Mouse (Mus musculus) c-Kit-positive CD71-positive TER-119-positive erythroid progenitor cells, embryonic 14.5 days (primary cell): ENCODE results near the gene Abca17.

ENCODE experiments used
- DNase-seq: peaks from one replicate; pipeline ENCODE4 v3.0.0-alpha.2; 2013; ENCODE audit warnings: low spot score

Gene Abca17

DNA sequence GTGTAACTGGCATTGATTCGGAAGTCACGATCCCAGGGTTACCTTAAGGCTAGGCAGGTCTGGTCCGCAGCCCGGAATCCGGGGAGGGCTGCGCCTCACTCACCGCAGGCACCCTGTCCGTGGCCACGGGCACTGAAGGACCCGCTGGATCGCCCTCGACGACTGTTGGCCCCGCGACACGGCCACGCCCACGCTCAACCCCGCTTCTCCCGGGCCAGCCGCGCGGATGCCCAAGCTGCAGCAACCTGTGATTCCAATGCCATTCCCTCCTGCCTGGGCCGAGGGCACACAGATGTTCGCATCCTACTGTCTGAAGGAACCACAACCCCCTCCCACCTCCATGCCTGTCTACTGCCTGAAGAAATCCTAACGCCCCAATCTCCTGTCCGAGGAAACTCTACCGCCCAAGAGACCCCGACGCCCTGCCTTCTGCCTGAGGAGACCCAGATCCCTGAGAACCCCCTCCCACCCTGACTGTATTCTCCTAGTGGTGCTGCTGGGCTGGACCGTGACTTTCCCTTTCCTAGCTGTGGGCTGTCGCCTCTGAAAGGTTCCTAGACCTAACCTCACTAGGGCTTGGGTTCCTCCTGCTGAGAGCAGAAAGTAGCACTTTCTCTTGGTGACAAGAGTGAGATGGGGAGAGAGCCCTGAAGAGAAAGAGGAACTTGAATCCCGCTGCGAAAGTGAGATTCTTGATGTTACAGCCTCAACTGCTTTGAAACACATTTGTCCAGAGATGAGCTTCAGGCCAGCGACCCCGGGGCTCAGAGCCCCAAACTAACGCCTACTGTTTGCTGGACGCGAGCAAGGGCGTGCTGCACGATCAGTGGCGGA, at the start of gene Abca17:
TSS of gene Abca17 (minus strand) at position 143 of the 834 bp plus-strand sequence.
- DNase-seq, result no peak

DNA sequence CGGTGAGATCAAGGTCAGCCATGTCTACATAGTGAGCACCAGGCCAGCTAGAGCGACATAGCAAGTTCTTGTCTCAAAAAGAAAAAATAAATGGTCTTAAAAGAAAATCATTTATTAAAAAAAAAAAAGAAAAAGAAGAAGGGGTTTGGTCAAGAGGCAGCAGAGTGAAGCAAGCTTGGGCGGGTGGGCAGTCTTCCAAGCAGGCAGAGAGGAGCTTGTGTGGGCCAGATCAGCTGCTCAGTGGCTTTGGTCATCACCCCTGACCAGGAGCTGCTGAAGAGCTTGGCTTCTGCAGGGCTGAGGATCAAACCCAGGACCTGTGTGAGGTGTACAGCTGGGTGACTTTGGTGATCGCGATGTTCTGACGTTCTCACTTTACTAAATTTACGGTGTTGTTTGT, 43.6 kb upstream of the Abca17 start:
- no peak for DNase-seq

DNA sequence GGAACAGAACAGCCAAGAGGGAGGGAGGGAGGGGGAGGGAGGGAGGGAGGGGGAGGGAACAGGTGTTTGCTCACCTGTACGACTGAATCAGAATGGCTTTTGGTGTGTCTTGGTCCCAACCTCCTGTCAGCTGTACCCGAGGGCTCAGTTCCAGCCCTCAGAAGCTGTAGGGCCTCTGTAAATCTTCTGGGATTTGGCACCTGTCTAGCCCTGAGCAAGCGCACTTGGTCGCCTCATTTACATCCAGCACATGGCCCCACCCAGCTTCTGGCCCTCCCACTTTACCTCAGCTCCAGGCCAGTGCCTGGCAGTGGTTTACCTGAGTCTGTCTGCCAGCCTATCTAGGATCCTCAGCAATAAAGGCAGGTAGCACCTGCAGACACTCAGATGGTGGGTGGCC, 42.7 kb upstream of the Abca17 start:
- no peak for DNase-seq

DNA sequence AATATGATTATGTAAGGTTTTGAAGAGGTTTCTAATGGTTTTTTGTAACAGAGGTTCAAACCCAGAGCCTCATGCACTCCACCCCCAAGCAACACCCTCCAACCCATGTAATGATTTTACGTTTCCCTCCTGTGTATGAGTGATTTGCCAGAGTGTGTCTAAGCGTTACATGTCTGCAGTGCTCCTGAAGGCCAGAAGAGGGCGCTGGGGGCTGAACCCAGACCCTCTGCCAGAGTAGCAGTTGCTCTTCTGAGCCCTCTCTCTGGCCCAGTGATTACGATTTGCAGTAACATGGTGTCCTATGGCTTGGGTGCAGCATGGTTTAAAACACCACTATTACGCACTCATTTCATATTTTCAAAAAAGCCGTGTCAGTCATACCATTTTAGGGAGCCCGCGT, 40.3 kb upstream of the Abca17 start:
- DNase-seq, result no peak

DNA sequence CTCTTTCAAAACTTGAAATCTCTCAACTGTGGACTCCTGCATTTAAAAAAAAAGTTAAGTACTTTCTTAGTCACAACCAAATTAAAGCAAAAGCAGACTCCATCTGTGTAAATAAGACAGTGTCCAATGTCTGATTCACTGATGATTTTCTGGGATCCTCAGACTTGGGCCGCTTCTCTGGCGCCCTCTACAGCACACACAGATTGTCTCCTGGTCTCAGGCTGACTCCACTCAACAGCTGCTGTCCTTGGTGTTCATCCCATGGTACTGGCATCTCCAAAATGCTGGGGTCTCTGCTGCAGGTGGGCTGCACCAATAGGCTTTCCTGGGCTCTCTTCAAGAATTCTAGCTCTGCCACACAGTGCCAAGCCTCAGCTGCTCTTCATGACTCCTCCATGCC, 39.0 kb upstream of the Abca17 start:
- no peak for DNase-seq

DNA sequence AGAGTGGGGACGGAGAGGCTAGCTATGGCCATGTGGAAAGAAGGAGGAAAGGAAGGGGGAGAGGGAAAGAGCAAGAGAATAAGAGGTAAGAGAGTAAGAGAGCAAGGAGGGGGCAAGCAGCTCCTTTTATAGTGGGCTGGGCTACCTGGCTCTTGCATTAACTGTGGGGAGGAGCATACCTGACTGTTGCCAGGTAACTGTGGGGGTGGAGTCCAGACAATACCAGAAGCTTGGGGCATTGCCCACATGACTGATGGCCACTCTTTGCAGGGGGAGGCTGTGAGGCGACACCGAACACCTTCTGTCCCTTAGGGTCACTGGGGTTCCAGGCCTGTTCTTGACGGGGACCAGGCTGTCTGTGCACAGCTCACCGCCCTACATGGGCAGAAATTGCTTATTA, 37.8 kb upstream of the Abca17 start:
- no peak for DNase-seq

DNA sequence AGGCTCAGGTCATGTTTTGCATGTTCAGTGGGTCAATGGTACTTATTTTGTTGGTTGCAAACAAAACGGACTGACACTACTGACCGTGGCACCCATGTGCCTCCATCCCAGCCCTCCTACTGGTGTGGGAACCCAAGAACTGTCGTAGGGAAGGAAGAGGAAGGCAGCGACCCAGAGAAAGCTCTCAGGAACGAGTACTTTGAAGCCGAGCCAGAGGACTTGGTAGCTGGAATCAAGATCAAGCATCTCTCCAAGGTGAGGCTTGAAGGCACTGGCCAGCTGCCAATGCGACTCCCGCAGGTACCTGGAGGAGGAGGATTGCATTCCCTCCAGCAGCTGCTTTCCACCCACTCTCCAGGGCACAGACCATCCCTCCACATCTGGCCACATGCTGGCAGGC, 32.9 kb upstream of the Abca17 start:
- DNase-seq, result no peak

DNA sequence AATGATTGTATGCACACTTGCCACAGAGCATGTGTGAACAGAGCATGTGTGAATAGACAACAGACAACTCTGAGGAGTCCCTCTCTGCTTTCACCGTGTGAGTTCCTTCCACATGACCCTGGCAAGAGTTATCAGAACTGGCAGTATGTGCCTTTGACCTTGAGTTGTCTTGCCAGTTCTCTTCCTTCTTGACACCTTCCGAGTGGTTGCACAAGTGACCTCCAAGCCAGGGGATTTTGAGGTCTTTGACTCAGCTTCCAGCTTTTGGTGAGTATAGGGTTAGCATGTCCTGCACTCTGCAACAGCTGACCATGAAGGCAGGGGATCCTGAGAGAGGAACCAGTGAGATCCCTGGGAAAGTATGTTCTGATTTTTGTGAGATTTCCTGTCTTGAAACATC, 27.6 kb upstream of the Abca17 start:
- DNase-seq, result no peak

DNA sequence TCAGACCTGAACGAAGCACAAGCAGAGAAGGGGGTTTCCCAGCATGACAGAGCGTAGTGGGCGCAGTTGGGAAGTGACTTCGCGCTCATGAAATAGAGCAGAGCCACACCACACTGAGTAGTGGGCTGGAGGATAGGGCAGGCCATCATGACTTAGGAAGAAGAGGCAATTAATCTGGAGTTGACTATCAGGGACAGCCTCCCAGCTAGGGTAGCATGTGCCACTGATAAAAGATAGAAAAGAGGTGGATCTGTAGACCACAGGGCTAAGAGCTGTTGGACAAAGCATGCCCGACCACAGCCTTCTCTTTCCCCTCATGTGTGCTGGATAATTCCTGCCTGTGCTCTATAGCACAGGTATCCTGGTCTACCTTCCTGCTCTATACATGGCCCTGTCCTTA, 25.0 kb upstream of the Abca17 start:
- DNase-seq, result no peak

DNA sequence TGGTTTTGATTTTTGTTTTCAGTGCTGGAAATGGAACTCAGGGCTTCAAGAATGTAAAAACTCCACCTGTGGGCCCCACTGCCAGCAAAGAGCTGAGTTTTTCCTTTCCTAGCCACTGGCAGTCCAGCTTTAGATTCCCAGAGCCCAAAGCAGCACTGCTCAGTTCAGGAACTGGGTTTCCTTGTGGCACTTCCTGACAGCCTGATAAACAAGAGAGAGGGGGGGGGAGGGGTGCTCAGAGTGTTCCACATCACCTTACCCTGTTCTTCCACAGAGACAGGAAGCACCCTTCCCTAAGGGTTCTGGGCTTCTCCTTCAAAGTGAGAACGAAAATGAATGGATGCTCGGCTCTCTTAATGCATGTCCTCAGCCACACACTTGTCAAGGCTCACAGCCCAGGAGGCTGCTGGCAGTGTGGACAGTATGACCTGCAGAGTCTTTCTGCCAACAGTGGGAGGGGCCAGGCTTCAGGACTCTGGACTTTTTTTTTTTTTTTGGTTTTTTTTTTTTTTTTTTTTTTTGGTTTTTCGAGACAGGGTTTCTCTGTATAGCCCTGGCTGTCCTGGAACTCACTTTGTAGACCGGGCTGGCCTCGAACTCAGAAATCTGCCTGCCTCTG, 24.3 kb upstream of the Abca17 start:
- DNase-seq, result no peak

DNA sequence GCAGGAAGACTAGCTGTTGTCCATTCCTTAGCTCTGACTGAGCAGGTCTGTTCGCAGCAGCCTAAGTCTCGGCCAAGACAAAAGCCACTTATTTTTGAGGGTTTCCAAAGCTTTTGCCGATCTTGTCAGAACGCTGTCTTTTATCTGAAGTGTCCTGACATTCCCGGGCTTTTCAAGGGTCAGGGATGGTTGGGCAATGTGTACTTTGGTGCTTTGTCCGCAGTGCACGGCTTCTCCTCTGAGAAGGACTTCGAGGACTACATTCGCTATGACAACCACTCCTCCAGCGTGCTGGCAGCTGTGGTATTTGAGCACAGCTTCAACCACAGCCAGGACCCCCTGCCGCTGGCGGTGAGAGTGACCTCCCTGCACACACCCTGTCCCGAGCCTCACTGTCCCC, 15.0 kb upstream of the Abca17 start:
- DNase-seq, result no peak

DNA sequence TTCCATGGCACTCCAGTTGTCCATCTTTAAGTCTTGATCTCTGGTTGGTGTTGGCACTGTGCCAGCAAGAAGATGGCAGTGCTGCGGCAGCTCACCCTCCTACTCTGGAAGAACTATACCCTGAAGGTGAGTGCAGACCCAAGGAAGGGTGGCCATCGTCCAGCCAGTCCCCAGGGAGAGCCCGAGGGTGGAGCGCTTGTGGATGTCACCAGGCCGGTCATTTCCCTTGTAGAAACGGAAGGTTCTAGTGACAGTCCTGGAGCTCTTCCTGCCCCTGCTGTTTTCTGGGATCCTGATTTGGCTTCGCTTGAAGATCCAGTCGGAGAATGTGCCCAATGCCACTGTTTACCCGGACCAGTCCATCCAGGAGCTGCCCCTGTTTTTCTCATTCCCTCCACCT, 13.6 kb upstream of the Abca17 start:
- DNase-seq, result no peak

DNA sequence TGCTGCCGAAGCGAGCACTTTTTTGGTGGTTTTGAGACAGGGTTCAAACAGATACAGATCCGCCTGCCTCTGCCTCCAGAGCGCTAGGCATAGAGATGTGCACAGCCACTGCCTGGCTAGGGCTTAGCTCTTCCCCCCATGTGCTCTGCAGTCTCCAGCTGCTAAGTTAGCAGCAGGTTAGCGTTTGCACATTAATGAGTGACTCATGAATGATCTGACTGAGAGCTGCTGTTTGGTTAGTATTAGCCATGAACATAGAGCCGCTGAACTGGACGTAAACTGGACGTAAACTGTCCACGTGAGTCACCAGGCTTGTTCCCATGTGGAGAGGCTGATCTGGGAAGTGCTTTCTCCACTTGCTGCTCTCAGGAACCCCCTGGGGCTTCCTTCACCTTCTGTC, 11.7 kb upstream of the Abca17 start:
- no peak for DNase-seq

DNA sequence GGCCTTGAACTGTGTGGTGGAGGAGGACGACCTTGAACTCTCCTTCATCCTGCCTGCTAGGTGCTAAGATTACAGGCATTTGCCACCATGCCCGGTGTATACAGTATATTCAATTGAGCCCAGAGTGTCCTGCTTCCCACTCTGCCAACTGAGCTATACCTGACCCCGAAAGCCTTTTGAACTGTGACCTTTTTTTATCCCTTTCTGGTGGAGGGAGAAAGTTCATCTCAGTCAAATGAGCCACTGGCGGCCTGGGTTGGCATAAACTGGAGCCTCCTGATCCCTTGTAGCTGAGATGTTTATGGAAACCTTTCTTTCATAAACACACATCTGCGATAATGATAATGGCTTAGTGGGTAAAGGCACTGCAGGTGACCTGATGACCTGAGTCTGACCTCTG, 10.4 kb upstream of the Abca17 start:
- no peak for DNase-seq

DNA sequence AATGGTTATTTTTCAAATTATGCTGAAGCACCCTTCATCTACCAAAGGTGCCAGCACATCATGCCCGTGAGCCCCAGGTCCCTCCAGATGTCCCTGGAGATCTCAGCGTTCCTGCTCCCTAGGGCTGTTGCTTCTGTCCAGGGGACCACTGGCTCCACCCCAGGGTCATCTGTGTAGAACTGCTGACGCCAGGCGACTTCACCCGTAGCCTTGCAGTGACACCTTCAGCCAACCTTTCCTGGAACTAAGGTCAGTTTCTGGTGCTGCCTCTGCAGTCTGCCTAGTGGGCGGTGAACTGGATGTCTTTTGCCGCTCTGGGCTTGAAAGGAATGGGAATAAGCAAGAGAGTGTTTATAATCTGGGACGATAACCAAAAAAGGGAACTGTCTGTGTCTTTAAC, 10.0 kb upstream of the Abca17 start:
- no peak for DNase-seq

DNA sequence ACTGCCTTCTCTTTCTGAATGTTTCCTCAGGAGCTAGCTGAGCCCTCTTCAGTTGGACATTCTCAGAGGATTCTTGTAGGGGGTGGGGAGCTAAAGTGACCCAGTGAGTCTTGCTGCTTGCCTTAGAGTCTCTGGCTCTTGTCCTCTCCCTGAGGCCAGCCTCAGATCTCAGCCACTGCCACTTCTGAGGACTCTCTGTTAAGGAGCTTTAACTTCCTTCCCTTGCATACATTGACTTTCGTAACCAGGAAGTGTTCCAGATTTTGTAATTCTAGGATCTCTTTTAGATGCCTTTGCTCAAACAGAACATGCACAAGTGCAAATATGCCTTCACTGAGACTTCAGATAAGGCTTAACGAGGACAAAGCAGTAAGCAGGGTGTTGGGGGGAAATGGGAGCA, 9.0 kb upstream of the Abca17 start:
- no peak for DNase-seq

DNA sequence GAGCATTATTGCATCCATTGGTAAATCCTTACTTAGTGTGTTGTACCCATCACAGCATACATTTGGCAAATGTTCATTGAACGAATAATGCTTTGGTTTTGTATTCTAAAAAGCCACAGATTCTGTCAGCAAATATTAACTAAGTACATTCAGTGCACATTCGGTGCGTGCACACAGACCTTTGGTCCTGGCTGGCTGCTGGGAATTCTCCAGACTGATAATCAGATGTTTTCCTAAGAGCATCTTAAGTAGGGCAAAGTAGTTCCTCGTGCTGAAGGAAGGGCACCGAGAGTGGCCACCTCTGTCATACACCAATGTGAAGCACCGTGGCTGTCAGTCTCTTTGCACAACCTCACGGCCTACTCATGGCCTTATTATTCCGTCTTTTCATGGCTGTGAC, 8.1 kb upstream of the Abca17 start:
- DNase-seq, result no peak

DNA sequence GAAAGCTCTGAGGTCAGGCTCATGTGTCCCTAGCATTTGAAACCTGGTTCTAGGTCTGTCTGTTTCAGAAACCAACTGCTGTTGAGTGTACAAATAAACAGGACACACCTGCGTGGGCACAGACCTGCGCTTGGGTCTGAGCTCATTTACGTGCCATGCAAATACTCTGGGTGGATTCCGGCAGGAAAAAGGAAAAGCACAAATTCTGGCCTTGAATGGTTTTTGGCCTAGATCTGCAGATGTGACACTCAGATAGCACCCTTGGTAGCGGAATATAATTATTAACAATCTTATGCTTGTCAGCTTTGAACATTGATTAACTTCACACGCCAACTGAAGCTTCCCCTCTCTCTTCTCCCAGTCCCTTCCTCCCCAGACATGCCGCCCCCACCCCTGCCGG, 4.4 kb upstream of the Abca17 start:
- no peak for DNase-seq

DNA sequence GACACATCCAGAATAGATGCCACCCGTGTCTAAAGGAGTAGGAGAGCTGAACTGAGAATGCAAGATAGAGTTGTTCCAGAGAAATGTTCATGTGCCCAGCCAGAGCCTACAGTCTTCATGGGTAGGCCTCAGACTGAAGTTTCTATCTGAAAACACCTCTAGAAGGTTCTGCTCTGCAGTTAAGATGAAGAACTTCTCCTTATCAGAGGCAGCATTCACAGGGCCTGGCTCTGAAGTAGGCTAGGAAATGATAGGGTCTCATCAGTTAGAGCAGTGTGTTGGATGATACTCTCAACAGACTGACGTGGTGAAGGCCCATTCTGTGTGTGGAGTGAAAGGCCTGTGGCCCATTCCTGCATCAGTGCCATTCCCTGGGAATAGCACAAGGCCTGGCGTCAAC, 3.1 kb upstream of the Abca17 start:
- DNase-seq, result peak; percentile 69

DNA sequence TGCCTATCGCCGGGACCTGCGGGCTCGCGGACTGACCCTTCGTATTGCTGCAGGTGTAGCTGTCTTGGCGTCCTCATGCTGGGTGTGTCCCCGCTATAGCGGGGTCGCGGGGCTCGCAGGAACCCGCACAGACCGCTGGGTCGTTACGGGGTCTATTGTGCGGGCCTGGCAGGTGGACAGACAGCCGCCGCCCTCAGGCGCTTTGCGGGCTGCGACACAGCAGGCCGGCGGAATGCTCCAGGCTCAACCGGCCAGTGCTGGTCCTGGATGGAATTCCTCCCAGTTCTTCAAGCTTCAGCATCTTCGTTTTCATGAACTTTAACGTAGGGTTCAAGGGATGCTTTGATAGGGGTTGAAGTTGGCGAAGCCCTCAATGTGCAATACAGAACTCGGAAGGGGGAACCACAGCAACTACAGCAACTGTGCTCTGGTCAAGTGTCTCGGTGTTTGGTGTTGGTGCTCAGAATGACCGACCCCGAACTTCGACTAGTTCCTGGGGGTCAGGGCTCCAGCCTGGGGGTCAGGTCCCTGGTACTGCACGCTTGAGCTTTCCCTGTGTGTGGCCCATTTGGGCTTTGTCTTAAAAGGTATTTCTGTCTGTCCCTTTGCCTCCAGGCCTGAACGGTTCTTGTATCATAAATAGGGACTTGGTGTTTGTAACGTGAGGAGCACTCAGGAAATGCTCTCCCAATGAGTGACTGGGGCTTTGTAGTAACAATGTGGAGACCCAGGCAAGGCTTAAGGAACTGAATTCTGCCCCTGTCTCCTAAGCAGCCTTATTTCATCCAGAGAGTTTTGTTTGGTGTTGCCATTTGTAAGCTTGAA, 1.7 kb upstream of the Abca17 start:
- DNase-seq, result peak; percentile 48

DNA sequence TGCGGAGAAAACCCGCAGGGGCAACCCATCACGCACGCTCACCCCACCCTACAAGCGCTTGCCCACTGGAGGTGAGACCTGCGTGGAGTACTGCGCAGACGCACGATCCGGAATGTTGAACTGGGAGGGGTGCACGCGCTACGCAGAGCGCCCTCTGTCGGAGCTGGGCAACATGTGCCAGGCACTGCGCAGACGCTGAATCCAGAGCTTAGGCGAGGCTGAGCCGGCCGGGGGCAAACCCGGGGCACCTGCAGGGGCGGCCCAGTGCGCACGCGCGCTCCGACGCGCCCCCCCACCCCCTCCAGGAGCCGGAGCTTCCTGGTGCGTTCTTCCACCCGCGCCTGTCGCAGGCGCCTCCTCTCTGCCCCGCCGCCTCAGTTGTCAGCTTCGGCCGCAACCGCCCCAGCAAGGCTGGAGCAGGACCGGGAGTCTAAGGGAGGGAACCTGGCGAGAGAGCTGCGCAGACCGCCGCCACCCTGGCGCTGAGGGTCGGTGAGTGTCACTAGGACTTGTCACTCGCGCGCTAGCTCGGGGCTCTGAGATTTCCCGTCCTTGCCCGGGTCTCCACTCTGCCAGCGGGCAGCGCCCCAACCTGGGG, 991 bp upstream of the Abca17 start, which contains the start of gene Abca3:
TSS of gene Abca3 (plus strand) at position 191 of the 598 bp plus-strand sequence.
- peak; percentile 93 for DNase-seq

DNA sequence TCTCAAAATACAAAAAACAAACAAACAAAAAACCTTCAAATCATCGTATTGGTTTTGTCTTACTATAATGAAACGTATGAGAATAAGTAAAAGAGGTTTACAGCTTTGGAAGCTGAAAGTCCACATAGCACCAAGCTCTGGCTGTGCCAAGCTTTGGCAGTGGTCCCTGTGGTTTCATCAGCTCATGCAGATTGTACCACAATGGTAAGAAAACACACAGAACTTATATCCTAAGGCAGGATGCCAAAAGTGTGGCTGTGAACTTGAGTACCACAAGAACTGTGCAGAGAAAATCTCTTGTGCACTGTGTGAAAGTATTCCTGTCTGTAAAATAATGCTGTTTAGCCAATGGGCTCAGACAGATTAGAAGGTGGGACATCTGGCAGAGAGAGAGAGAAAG, 1.7 kb downstream of the Abca17 start:
- no peak for DNase-seq

DNA sequence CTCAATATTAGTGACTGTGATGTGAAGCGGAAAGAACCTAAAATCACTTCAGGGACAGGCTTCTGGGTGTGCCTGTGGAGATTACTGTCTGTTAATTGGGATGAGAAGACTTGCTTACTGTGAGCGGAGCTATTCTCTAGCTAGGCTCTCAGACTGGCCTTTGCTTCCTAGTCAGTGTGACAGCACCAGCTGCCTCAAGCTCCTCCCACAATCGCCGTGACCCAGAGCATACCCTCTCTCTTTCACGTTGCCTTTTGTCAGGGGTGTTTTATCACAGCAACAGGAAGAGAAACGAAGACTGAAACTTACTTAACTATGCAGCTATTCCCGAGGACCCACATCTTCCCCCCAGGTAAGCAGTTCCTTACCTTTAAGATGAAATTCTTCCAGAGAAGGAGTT, 4.0 kb downstream of the Abca17 start:
- no peak for DNase-seq
